Mouse (Mus musculus) testis, postnatal 10 days (tissue): ENCODE measurements around the gene Zfx.

Experiments
- DNase-seq: peaks from one replicate; pipeline ENCODE4 v3.0.0; 2021; ENCODE audit warnings: low spot score

The Zfx gene

DNA sequence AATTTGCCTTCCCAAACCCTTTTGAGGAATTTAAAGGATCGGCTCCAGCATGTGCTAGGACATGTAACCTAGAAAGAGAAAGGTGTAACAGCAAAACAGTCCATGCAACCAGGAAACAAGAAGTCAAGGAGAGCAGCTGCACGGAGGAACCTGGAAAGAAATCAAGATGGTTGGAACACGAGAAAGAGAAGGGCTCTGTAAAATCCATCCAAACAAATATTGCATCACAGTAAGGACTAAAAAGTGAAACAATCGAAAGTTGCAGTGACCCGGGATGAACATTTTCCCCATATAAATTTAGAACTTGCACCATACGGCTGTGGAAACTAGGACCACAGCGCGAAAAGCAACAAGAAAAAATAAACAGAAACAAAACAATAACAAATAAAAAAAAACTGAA is 62.8 kb downstream of the Zfx start:
- DNase-seq: no peak

DNA sequence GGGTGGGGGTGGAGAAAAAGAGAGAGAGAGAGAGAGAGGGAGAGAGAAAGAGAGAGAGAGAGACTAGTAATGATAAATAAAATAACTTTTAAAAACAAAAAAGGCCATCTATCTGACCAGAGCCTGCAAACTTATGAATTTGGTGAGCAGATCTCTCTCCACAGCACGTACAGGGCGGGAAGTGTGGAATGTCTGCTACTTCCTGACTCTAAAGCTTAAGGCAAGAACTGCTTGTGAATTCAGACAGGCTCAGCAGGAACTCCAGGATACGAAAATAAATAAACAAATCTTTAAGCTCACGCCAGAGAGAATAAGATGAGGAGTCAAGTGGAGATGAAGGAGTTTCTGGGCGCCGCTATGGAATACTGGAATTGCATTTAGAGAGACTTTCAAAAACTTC is 64.8 kb downstream of the Zfx start:
- DNase-seq: no peak

DNA sequence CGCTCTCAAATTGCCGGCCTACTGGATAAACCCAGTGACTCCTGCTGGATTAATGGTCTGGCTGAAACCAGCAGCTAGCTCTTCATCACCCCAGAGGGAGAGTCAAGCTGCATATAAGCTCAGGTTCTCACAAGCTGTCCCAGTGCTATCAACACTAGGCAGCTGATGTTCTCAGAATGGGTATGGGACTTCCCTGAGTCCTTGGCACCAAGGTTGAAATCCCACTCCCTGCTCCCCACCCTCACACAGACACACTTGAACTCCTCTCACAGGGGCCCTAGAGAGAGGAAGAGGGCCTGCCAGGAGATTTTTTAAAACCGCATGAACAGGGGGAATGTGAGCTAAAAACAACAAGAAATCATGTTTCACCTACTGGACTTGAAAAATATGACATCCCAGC is 74.5 kb downstream of the Zfx start:
- DNase-seq: no peak

DNA sequence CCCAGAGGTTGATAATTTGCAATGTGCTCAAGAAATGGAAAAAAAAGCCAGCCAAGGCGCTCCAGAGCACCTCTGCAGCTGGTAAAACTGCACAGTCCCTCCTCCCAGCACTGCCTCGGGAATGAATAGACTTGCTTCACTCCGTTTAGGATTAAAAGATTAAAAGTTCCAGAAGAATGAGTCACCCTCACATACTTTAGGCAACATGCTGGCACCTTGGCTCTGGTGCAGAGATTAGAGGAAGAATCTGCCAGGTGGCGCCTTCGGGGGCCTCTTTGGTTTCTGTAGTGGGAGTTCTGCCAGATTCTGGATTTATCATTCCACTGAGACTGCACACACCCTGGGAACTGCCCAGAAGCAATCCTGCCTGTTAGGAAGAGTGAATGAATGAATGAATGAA is 75.5 kb downstream of the Zfx start:
- no peak for DNase-seq

DNA sequence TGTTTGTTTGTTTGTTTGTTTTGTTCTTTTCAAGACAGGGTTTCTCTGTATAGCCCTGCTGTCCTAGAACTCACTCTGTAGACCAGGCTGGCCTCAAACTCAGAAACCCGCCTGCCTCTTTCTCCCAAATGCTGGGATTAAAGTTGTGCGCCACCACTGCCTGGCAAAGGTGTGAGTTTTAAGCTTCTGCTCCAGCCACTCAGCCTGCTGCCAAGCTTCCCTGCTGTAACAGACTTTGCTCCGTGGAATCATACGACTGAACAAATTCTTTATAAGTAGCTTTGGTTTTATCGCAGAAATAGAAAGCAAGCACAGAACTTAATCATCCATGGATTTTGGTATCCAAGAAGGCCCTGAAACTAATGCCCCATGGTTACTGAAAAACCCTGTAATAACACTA is 76.1 kb downstream of the Zfx start:
- DNase-seq: no peak

DNA sequence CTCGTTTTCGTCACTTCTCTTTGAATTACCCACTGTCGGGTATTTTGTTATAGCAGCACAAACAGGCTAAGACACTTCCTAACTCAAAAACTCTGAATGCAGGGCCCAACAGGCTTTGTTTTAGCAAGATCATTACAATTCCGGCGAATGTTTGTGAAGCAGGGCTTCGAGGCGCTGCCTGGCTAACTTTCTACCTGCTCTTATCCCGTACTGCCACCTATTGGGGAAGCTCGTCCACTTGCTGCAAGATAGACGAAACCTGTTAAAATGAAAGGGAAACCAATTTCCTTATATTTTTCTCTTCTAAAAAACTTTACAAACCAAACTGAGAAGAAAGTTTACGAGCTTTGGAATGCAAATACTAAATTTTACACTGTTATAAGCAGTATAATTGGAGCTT is 90.6 kb downstream of the Zfx start:
- peak; percentile 62 for DNase-seq

DNA sequence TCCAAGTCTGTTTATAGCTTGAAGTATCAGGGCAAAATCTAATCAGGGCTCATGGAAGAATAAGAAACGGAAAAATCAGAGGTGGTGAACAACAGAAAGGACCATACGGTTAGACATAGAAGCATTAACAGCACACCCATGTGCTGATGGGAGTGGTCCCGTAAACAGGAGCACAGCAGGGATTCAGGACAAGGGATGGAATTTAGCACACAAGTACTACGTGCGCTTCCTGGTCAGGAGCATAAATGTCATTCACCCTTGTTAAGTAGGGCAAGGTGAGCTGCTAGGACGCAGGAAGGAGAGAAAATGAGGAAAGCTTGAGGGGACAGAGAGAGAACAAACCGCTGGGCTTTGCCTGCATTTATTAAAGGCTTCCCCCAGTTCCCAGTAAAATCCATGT is 93.4 kb downstream of the Zfx start:
- DNase-seq: no peak
